In the genomic region with DNA sequence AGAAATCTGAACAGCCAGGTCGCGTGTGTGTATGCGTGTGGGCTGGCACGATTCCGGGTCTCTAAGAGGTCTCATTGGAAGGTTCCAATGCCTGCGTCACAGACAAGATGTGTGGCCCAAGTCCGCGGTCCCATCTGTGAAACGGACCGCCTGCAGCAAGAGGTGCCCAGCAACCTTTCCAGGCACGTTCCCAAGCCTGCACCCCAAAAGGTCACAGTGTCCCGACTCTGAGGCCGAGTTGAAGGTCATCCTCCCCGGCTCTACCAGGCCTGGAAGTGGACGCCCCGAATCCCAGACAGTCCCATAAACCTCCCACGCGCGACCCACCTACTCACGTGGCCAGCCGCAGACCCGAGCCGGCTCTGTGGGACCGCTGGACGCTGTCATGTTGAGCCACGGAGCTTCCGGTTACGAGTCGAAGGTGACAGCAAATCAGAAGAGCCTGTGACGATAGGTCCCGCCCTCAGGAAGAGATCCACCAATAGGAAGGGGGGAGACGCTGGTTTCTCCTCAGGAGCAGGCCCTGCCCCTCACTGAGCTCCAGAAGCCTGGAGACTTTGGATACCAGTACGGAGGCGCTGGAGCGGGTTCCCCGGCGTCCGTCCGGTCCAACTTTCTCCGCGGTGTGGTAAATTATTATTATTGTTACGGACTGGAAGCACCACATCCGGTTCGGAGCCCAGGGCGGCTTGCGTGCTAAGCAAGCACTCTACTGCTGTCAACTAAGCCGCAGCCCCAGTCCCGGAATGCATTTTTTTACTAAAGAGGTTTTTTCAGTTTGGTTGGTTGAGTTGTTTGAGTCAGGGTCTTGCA, we compare ENCODE assay signal across 8 mouse cellular contexts. TPM values are rescaled to one million over a fixed set of nuclear protein-coding genes. Genes with fewer than 3 reads are reported as not detected.
DNase-seq lines count a peak whose midpoint lies in the region; ATAC-seq lines count a peak whose summit lies in the region.

A gene (minus strand): TSS at position 417 of the 813 bp plus-strand sequence.

- H3K4me2 ChIP-seq in hindbrain, embryonic 11.5 days (replicated peaks; ENCODE audit: low read depth, low read length), result peak within 1 kb of the TSS; percentile 54

- under 1% methylated on average over 48 of the region's 48 CpGs for WGBS in hindbrain, embryonic 11.5 days

- H3K4me1 ChIP-seq in hindbrain, embryonic 11.5 days (replicated peaks; ENCODE audit: control insufficient read depth, insufficient read depth, low read length), result peaks cover 3% of the 10 kb centered on the region; the same call in 1 of the 2 replicates

- no peaks in the 10 kb centered on the region for H3K9me3 ChIP-seq in hindbrain, embryonic 11.5 days (ENCODE audit: control insufficient read depth, low read length)

- ATAC-seq in hindbrain, embryonic 11.5 days (ENCODE audit: low FRiP score), result peak; percentile 98

- H3K36me3 ChIP-seq in hindbrain, embryonic 11.5 days (ENCODE audit: control insufficient read depth, insufficient read depth, low read length), result no peaks in the 10 kb centered on the region

- H3K9ac ChIP-seq in hindbrain, embryonic 11.5 days (ENCODE audit: low read depth, low read length), result peak within 1 kb of the TSS; percentile 44

- peak within 1 kb of the TSS; percentile 49 for H3K4me3 ChIP-seq in hindbrain, embryonic 11.5 days (ENCODE audit: low read depth, low read length)

- peak; percentile 97 for DNase-seq in Muller cell, postnatal 12 days (ENCODE audit: inconsistent ontology term)
- peak; percentile 97 for DNase-seq in cerebellum, adult 9-11 months
- peak; percentile 96 to 98 for DNase-seq in frontal cortex, adult 2 months (ENCODE audit: extremely low spot score in 1 of 2, low spot score in 1 of 2)
- DNase-seq in hindbrain, embryonic 11.5 days (ENCODE audit: low spot score), result peak; percentile 95
- DNase-seq in layer of hippocampus, postnatal 10 days (ENCODE audit: low spot score in 2 of 2), result peak; percentile 91 to 95
- peak; percentile 97 for DNase-seq in lung, postnatal 10 days
- DNase-seq in ovary, postnatal 36 days (ENCODE audit: low spot score), result peak; percentile 87
- DNase-seq in thymus, postnatal 25 days, result peak; percentile 93

- no peak within 1 kb of the TSS for H3K27ac ChIP-seq in hindbrain, embryonic 11.5 days (ENCODE audit: low read depth, low read length)

- no peaks in the 10 kb centered on the region for H3K27me3 ChIP-seq in hindbrain, embryonic 11.5 days (ENCODE audit: control insufficient read depth, insufficient read depth, low read length)

RNA-seq across cellular contexts. Expression of the gene that starts here (rescaled TPM):
- polyA plus RNA-seq in frontal cortex, adult 2 months (2012; rRNA removed), result 62.5 and 64.9 TPM in 2 replicates
- 32.4 and 38.4 TPM in 2 replicates for polyA plus RNA-seq in hindbrain, embryonic 11.5 days (2014; fragmentation: Nextera tagmentation; extraction: Ambion mirVana)
- 10 to 100 TPM; 45.8 to 46.8 TPM for total RNA-seq in layer of hippocampus, postnatal 10 days (2021)
